Mouse (Mus musculus) G1E (cell line): ENCODE measurements at regions not wholly inside any gene's neighbourhood (a gene's known extent, or its start where the extent isn't known, plus 50 kb on each side); places are given as distances from the start of the nearest gene placed in this dataset.

Experiments used
- ATAC-seq: 2 replicates; pipeline ENCODE4 v1.8.0; 2016; ENCODE audit warnings: mild to moderate bottlenecking; ENCODE audit not compliant: insufficient number of reproducible peaks, poor library complexity, low FRiP score, severe bottlenecking; ENCODE audit errors: extremely low read depth
- DNase-seq: peaks from one replicate; pipeline ENCODE4 v3.0.0; 2012; ENCODE audit warnings: low spot score
- H3K27me3 ChIP-seq: 2 replicates; pipeline ENCODE4 v1.6.1; 2012; ENCODE audit warnings: mild to moderate bottlenecking, low read length, inconsistent platforms; ENCODE audit not compliant: insufficient read depth
- H3K36me3 ChIP-seq: replicated peaks from 2 replicates; pipeline ENCODE3; 2012; ENCODE audit warnings: mild to moderate bottlenecking, inconsistent platforms
- H3K4me1 ChIP-seq: 2 replicates; pipeline ENCODE4 v1.6.1; 2012; ENCODE audit warnings: low read depth, low read length, inconsistent platforms, mixed read lengths; ENCODE audit not compliant: insufficient read depth
- H3K4me3 ChIP-seq: 2 replicates; pipeline ENCODE4 v1.5.1; 2012; ENCODE audit warnings: low read depth, mild to moderate bottlenecking, inconsistent platforms, low read length, moderate library complexity, mixed read lengths
- H3K9me3 ChIP-seq: replicated peaks from 2 replicates; pipeline ENCODE4 v1.6.1; 2012; ENCODE audit warnings: inconsistent platforms
- CTCF ChIP-seq: IDR thresholded peaks from 2 replicates; pipeline ENCODE4 v1.5.1; 2012; ENCODE audit warnings: low read depth, low read length, inconsistent platforms, mixed read lengths
- GATA1 ChIP-seq: IDR thresholded peaks from 2 replicates; pipeline ENCODE4 v1.6.1; 2012; ENCODE audit warnings: borderline replicate concordance, low read length, inconsistent platforms, mixed read lengths
- GATA2 ChIP-seq: IDR thresholded peaks from 2 replicates; pipeline ENCODE4 v1.6.1; 2012; ENCODE audit warnings: low read depth, low read length, inconsistent platforms, borderline replicate concordance
- POLR2AphosphoS5 ChIP-seq: IDR thresholded peaks from 2 replicates; pipeline ENCODE4 v1.6.1; 2012; ENCODE audit warnings: low read depth, low read length, inconsistent platforms; ENCODE audit not compliant: insufficient replicate concordance
- TAL1 ChIP-seq: conservative IDR thresholded peaks from 2 replicates; pipeline ENCODE4 v1.6.1; 2012; ENCODE audit warnings: low read depth, low read length, inconsistent platforms, mixed read lengths

- H3K4me3 ChIP-seq = no peak overlapping the region
Observed at GRCm38 (mm10) chr12:106764516-106764915, 723.9 kb upstream of the 3110018I06Rik start.

GRCm38 (mm10) chr12:106773536-106773935 lies 714.9 kb upstream of the 3110018I06Rik start:
- H3K4me3 ChIP-seq = no peak overlapping the region
- DNase-seq (no peak), ATAC-seq (no peak)
- no peaks in the 10 kb centered on the region for H3K4me1 ChIP-seq
- H3K27me3 ChIP-seq = no peaks in the 10 kb centered on the region
- H3K36me3 ChIP-seq = no peaks in the 10 kb centered on the region
- peaks cover 84% of the 10 kb centered on the region for H3K9me3 ChIP-seq
- TF ChIP-seq GATA1 (no peak), CTCF (no peak), GATA2 (no peak), TAL1 (no peak), POLR2AphosphoS5 (no peak)

More at GRCm38 (mm10) chr12:106764516-106764915, 723.9 kb upstream of the 3110018I06Rik start:
- Histone ChIP-seq H3K36me3 (no peaks in the 10 kb centered on the region), H3K9me3 (peaks cover 50% of the 10 kb centered on the region), H3K27me3 (no peaks in the 10 kb centered on the region), H3K4me1 (no peaks in the 10 kb centered on the region)
- ATAC-seq (no peak), DNase-seq (no peak)
- TF ChIP-seq POLR2AphosphoS5 (no peak), GATA2 (no peak), GATA1 (no peak), TAL1 (no peak), CTCF (no peak)

GRCm38 (mm10) chr12:106796596-106796995 lies 691.8 kb upstream of the 3110018I06Rik start:
- Histone ChIP-seq H3K4me1 (no peaks in the 10 kb centered on the region), H3K4me3 (no peak overlapping the region), H3K27me3 (no peaks in the 10 kb centered on the region), H3K9me3 (peaks cover 90% of the 10 kb centered on the region), H3K36me3 (no peaks in the 10 kb centered on the region)
- DNase-seq (no peak), ATAC-seq (no peak)
- no peak for TF ChIP-seq TAL1
- no peak for TF ChIP-seq POLR2AphosphoS5
- no peak for TF ChIP-seq CTCF
- TF ChIP-seq GATA2 = no peak
- TF ChIP-seq GATA1 = no peak

DNA sequence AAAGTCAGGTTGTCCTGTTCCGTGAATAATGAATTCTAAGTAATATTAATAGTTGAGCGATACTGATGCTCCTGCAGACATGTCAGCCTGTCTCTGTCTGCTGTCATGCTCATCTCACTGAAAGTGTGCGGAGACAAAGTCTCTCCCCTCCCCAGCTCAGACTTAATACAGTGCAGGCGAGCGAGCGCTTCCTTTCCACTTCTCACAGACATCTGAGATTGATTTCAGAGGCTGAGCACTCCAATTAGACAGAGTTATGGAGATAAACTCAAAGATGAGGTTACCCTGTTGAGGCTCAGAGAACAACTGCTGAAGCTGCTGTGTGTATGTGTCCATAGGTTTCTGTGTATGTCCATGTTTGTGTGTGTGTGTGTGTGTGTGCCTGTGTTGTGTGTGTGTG lies 668.7 kb upstream of the 3110018I06Rik start:
- no peak for ATAC-seq
- H3K4me3 ChIP-seq = no peak overlapping the region
- no peak for DNase-seq
- H3K36me3 ChIP-seq = no peaks in the 10 kb centered on the region
- no peaks in the 10 kb centered on the region for H3K27me3 ChIP-seq
- H3K9me3 ChIP-seq = peaks cover 78% of the 10 kb centered on the region
- TF ChIP-seq GATA2 (no peak), GATA1 (no peak), POLR2AphosphoS5 (no peak), CTCF (no peak), TAL1 (no peak)
- no peaks in the 10 kb centered on the region for H3K4me1 ChIP-seq

DNA sequence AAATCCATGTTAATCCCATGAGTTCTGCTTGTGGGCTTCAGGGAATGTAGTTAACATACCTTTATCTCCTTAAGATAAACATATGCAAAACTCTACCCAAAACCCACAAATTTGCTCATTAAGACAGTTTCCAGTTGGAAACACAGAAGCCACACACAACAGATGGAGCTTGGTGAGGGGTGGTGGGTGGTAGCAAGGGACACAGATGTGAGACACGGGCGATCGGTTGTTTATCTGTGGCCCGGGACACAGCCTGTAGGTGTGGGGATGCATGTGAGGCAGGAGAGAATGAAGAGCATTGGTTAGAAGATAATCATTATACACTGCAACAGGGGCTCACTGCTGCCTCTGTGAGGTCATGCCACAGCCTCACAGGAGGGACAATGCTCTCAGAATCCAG lies 666.1 kb upstream of the 3110018I06Rik start:
- H3K4me3 ChIP-seq = no peak overlapping the region
- H3K36me3 ChIP-seq = no peaks in the 10 kb centered on the region
- no peak for TF ChIP-seq GATA2
- no peak for TF ChIP-seq GATA1
- no peak for TF ChIP-seq CTCF
- no peak for TF ChIP-seq TAL1
- no peak for TF ChIP-seq POLR2AphosphoS5
- ATAC-seq (no peak), DNase-seq (no peak)
- H3K9me3 ChIP-seq = peaks cover 74% of the 10 kb centered on the region
- H3K4me1 ChIP-seq = no peaks in the 10 kb centered on the region
- H3K27me3 ChIP-seq = no peaks in the 10 kb centered on the region

- Histone ChIP-seq H3K27me3 (no peaks in the 10 kb centered on the region), H3K4me3 (no peak overlapping the region), H3K9me3 (peaks cover 84% of the 10 kb centered on the region), H3K36me3 (no peaks in the 10 kb centered on the region), H3K4me1 (no peaks in the 10 kb centered on the region)
- ATAC-seq (no peak), DNase-seq (no peak)
- TF ChIP-seq GATA1 (no peak), GATA2 (no peak), POLR2AphosphoS5 (no peak), CTCF (no peak), TAL1 (no peak)
Observed at GRCm38 (mm10) chr12:106828542-106828941, 659.9 kb upstream of the 3110018I06Rik start.

GRCm38 (mm10) chr12:106829323-106829722 lies 659.1 kb upstream of the 3110018I06Rik start:
- no peak overlapping the region for H3K4me3 ChIP-seq
- H3K4me1 ChIP-seq = no peaks in the 10 kb centered on the region
- no peak for TF ChIP-seq GATA2
- no peaks in the 10 kb centered on the region for H3K36me3 ChIP-seq
- no peaks in the 10 kb centered on the region for H3K27me3 ChIP-seq
- ATAC-seq = no peak
- H3K9me3 ChIP-seq = peaks cover 89% of the 10 kb centered on the region
- DNase-seq = no peak
